Mouse (Mus musculus) left cerebral cortex, postnatal 14 days (tissue): Measurements from ENCODE around the gene Pla2r1. TPM values are rescaled to one million over a fixed set of nuclear protein-coding genes. Genes with fewer than 3 reads are reported as not detected.
A peak's percentile ranks its signal among the peaks of the same experiment; 100 is the strongest.

Experiments used
- DNase-seq, 2 experiments: peaks; one replicate each; pipeline ENCODE4 v3.0.0; 2021 to 2022; ENCODE audit warnings: low spot score in 2 of 2, mixed read lengths in 1 of 2
- intact Hi-C: fragments of 180-260 bp; cut with DNase I; formaldehyde crosslinking; loops from one replicate; pipeline ENCODE4 v1.15.1; 2025
- total RNA-seq, 2 experiments: library from RNA; stranded (reverse); gene quantifications; 2 replicates each; pipeline ENCODE4 v1.2.3; 2021

The Pla2r1 gene
- total RNA-seq, 2 experiments from 2014 or later, result 0.46 to 0.66 TPM

DNA sequence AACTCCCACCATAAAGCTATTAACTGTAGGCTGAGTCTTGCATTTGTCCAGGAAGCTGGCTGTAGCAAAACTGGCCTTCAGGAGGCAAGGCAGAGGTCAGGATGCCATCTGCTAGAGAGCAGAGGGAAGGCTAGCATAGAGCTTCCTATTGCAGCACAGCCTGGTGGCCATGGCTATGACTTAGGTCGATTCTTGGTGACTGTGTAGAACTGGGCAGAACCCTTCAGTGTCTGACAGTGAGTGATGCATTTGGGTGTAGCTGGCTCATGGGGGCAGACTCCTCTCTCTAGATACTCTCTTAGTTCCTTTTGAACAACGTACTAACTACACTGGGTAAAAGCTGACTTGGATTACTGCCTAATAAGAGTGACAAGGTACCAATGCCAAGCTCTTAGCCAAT, 48.0 kb downstream of the Pla2r1 start:
- no peak for DNase-seq
- intact Hi-C loops, result no loop called here

DNA sequence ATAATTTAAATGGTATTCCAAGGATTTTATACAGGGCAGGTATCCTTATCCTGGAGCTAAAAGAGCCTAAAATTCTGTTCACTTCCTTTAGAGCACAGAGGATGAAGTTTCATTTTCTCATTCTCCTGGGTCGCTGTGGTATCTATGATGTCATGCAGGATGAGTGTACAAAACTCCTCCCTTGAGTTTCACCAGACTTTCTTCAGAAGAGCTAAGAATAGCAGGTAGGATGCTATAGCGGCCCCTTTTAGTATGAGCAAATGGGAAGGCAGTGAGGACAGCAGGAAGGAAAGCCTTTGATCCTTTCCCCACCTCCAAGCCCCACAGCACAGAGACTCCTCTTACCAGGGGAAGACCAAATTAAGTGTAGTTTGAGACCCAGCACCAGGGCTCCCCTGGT, 48.4 kb downstream of the Pla2r1 start:
- intact Hi-C loops, result no loop called here
- DNase-seq, result no peak

DNA sequence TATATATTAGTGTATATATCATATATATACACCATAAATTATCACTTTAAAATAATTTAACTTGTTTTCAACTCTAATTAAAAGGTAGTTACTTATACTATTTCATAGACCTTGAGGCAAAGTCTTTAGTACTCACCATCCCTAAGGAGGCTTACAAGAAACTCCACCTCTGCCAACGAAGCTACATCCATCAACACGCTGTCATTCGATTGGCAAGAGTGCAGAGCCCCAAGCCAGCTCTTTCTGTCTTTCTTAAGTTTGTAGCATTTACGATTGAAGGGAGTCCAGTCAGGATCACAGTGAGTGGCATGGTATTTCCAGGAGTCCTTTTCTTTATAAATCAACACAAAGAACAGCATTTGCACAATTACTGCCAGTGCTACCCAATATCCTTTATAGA, 49.1 kb downstream of the Pla2r1 start:
- no peak for DNase-seq
- intact Hi-C loops, result no loop called here

DNA sequence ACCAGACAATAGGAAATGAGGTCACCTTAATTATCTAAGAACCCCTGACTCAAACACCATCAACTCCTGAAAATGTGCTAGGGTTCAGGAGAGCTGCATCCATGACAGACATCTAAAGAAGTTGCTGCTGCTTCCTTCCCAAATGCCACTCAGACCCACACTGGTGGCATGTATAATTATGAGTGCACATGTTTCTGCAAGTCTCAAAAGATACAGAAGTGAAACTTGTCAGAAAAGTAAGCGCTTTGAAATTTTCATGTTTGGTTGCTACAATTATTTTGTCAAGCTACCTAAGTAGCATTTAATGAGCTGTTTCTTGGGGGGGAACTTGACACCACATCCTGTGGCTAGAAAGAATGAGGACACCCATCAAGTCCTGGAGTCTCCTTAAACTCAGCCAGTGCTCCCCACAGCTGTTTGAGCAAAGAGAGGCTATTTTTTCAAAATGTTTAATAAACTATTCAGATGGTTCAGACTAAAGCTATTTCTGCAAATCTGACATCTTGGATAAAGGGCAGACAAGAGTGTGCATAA, 52.5 kb downstream of the Pla2r1 start:
- DNase-seq, result no peak
- intact Hi-C loops, result no loop called here

DNA sequence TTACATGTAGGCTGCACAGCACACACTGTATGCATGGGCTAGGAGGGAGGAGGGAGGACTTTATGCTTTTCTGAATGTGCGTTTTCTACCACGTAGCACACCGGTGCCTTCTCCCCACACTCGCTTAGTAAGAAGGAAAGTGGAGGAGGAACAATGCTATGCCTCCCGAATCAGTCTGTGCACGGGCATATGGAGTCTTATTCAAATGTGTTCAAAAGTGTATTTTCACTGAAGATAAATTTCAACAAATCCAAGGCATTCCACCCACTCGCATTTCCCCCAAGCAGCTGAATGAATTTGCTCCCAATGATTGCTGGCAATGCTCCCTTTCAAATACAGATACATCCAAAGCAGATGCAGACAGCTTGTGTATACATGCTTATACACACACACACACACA, 73.2 kb downstream of the Pla2r1 start:
- peak; percentile 35 to 54 for DNase-seq
- intact Hi-C loops, result no loop called here

DNA sequence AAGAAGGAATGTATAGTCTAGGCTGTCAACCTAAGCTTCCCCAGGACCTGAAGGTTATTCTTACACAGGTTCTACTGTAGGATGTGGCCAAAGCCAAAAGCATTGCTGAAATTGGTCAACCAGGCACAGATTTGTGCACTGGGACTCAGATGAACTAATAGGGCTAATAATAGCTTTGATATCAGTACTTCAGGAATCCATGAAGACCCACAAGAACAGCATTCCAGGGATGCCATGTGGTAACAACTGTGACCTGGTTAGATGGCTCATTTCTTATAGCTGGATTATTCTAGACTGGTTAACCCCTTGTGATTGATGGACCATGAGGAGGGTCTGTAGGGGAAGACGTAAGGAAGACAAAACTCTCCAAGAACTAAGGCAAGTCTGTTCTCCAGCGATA, 74.3 kb downstream of the Pla2r1 start:
- no peak for DNase-seq
- intact Hi-C loops, result no loop called here

DNA sequence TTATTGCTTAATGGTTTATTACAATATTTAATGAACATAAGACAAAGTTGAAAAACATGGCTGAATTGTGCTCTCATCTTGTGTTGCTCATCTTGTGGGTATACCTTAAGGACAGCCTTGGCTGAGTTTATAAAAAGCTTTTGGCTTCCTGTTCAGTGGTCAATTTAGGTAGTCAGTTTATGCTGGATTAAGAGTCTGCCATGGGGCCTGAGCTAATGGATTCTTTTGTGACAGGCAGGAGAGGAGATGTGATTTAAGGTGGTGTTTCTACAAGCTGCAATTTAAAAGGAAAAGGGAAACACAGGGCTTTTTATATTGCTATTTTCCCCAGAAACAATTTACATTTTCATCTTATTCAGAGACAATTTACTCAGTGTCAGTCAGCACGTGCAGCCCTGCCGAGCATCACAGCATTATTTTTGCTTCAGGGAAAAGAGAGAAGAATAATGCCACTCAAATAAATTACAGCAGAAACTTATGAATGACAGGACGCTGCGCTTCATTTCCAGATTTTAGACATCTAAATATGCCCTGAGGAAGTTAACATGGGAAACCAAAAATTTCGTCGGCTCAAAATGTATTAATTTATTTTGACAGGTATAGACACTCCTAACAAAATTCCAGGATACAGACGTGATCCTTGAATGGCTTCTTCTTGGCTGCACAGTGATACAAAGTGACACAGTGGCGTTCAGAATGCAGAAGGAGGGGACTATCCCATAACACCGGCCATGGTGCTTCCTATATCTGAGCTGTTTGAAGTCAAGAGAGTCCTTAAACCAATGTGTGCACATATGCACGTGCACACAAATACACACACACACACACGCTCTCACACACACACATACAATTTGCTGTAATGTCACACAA, 84.0 kb downstream of the Pla2r1 start:
- DNase-seq, result no peak

DNA sequence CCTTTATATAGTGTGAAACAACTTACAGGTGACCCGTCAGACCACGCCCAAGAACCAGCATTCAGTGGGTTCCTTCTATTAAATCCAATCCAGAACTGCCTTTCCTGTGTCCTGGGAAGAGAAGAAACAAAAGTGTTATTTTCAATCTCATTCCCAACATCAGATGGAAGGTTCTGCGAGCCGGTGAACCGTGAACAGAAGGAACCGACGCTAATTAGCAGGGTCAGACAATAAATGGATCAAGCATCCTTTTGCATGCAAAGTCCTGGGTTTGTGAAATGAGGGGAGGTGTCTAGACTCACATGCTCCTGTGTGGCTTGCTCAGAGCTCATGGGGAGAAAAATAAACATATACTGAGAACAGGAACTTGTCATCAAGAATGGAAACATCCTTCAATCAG, 100.7 kb downstream of the Pla2r1 start:
- no peak for DNase-seq
- intact Hi-C loops, result no loop called here

More for the DNA sequence above, 84.0 kb downstream of the Pla2r1 start:
- intact Hi-C loops, result no loop called here

DNA sequence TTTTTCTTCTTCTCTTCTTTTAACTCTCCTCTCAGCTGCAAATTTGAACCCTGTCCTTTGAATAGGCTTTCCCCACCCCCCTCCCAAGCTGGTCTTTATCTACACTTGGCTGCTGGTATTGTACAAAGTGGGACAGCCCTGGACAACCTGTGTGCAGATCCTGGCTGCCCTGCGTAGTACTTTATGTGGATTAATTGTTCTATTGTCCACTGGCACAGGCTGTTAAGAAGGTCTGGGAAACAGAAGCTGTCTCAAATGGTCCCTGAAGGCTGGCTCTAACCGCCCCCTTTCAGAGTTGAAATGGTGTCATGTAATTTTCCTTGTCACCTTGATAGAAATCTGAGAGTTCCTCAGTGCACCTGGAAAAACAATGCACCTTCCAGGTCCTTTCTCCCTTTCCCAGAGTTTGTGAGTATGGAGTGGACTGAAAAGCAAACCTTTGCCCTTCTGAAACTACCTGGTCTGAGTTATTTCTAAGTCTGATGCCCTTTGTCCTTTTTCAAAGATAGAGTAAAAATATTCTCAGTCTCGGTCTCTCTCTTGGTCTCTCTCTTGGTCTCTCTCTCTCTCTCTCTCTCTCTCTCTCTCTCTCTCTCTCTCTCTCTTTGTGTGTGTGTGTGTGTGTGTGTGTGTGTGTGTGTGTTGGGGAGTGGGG, 101.9 kb downstream of the Pla2r1 start:
- intact Hi-C loops, result no loop called here
- no peak for DNase-seq

DNA sequence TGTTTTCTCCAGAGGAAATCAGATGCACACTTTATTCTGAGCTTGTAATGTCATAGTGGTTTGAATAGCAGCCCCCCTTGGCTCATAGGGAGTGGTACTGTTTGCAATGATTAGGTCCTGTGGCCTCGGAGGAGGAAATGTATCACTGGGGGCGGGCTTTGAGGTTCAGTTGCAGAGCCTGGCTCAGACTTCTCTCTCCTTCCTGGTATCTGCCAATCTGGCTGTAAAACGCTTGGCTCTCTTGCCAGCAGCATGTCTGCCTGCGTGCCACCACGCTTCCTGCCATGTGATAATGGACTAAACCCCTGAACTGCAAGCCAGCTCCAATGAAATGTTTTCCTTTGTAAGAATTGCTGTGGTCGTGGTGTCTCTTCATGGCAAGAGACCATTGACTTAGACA, 103.4 kb downstream of the Pla2r1 start:
- intact Hi-C loops, result no loop called here
- DNase-seq, result no peak

DNA sequence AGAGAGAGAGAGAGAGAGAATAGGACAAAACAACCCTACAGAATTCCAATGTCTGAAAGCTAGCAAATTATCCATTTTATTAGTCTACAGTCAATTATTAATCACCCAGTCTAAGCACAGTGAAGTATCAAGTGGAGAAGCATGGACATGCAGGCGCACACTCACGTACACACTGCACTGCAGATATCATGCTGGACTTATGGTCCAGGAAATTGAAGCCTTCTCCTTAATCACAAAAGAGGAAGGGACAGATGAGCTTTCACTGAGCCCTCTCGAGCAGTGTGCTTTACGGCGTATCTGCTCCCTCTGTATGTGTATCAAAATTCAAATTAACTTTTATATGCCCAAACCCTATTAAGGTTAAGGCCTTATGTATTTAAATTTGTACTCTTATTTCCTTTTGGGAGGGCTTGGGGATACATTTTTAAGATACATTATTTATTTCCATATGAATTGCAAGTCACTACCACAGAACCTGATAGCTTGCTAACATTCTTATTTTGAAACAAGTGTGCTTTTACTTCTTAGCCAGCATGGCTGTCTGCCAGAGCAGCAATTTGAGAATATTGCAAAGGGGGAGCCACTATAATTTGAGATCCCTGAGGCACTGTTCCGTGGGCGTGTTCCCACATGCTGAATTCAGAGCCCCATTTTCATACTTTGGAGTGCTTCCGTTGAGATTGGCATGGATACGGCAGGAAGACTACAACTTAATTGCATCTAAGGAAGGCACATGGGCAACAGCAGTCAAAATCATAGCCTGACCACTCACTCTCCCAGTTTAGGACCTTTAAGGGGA, 108.2 kb downstream of the Pla2r1 start:
- intact Hi-C loops, result no loop called here
- peak; percentile 76 to 83 for DNase-seq

DNA sequence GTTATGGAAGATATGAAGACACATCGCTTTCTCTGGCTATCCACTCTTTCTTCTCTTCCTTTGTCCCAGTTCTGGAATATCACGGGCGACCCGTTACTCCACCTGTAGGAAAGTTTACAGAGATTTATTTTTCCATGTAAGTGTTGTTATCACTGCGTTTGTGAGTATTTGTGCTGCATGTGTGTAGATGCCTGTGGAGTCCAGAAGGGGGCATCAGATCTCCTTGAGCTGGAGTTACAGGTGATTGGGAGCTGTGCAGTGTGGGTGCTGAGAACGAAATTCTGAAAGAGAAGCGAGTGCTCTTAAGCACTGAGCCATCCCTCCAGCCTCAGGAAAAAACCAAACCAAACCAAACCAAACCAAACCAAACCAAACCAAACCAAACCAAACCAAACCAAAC, 109.8 kb downstream of the Pla2r1 start:
- intact Hi-C loops, result no loop called here
- no peak for DNase-seq

DNA sequence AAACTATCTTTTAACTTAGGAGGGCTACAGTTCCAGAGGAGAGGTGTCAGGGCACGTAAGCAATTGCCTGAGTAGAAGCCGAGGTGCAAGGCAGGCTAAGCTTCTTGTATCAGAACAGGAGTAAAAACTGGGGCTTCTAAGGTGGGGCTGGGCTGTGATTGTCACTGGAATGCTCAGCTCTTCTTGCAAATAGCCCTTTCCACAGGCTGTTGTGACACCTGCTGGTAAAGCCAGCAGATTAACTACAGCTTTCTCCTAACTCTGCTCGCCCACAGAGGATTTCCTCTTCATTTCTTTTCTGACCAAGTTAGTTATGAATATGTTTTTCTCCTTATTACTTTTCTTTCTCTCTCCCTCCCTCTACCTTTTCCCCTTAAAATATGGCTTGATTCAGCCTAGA, 111.2 kb downstream of the Pla2r1 start:
- DNase-seq, result peak in 1 of 2 experiments; percentile 10
- intact Hi-C loops, result no loop called here

DNA sequence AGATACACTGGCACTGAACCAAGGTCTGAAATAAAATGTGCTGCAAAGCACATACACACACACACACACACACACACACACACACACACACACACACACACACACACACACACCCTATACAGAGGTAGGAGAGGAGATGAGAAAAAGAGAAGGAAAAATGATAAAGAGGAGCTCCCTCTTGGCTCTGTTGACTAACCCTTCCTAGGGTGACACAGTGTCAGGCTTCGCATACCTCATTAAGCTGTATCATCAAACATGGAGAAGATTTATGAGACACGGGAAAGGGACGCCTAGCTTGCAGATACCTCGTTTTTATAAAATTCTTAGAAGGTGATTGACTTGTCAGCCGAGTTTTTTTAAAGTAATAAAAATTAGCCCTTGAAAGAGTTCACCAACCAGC, 116.3 kb downstream of the Pla2r1 start:
- no peak for DNase-seq
- intact Hi-C loops, result no loop called here

DNA sequence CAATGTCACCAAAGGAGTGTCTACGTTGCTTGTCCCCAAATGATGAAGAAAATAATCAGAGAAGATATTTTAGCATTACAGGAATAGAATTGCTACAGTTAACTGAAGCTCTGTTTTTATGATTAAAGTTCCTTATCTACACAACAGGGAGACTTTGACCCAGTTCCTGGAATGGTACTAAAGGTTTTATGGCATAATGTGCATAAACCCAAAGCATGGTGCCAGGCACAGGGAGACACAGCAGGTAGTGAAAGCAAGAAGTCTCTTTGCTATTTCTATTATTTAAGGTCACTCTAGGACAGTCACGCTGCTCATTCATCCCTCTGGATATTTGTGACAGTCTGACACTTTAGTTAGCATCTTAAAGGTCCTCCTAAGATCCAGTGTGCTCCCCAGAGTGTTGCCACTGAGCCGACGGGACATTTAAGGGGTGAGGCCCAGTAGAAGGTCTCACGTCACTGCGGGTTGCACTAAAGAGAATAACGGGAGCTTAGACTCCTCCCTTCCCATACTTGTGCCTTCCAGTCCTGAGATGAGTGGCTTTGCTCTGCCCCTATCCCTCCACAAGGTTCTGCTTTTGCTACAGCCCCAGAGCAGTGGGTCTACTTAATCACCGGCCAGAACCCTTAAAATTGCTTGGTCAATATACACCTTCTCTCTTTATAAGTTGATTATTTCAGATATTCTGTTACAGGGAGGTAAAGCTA, 122.6 kb downstream of the Pla2r1 start:
- no peak for DNase-seq
- intact Hi-C loops, result no loop called here

DNA sequence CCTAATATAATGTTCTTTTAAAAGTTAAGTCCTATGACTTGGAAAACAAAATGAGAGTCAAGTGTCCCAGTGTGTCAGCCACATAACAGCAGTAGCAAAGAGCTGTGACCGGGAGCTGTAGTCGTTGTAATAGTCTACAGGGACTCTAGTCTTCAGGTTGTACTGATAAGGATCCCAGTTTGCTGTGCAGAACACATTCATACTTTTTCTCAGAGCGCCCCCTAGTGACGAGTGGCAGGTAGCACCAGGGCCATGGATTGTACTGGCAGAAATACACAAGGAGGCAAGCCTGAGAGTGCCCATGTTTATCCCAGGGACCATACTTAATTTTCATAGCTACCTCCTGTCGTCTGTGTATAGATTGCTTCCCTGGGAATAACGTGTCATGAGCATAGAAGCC, 135.0 kb downstream of the Pla2r1 start:
- intact Hi-C loops, result loop anchor here (10.0 kb wide), 1 partner anchor 873 kb away; no protein-coding TSS in a partner anchor
- DNase-seq, result peak; percentile 80

DNA sequence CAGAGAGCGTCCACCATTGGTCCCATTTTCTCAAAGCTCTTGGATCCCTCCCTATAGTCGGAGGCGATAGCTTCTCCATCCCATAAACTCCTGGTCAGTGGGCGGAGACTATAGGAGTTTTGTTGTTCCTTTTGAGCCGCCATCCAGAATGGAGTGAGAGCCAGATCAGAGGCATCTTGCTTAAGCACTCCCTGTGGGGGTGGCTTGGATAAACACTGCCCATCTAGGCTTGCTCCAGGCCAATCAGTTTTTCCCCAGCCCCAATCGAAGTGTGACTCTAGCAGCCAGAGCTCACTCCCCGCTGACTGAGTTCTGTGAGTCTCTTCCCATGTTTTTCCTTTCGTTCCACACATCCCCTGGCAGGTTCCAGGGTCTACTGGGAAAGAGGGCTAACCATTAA, 138.8 kb downstream of the Pla2r1 start:
- intact Hi-C loops, result loop anchor here (10.0 kb wide), 1 partner anchor 870 kb away; no protein-coding TSS in a partner anchor

DNA sequence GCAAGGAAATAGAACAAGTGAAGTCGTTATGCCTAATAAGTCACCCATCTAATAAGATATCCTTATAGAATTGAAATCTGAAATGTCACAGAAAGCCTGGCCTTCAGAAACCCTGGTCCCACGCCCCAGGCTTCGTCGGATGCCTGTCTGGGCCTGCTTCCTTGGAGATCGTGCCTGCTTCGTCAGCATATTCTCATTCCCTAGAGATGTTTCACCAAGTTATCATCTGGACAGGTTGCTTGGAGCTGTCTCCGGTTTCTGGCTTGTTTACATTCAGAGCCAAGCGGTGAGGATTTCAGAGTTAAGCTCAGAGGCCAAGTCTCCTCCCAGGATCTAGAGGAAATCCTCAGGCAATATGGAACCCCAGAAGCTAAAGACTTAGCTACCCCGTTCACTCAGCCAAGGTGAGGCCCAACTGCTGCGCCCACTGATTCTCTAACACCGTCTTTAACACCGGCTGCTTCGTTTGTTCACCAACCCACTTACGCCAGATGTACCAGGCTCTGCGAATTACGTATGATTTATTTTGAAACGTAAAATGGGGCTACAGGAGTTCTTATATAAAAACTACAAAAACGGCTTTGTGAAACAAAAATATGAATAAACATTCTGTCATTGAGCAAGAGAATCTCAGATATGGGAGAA, 140.0 kb downstream of the Pla2r1 start:
- peak; percentile 7 to 58 for DNase-seq
- intact Hi-C loops, result loop anchor here (10.0 kb wide), 1 partner anchor 868 kb away; no protein-coding TSS in a partner anchor

More for the DNA sequence above, 138.8 kb downstream of the Pla2r1 start:
- no peak for DNase-seq

DNA sequence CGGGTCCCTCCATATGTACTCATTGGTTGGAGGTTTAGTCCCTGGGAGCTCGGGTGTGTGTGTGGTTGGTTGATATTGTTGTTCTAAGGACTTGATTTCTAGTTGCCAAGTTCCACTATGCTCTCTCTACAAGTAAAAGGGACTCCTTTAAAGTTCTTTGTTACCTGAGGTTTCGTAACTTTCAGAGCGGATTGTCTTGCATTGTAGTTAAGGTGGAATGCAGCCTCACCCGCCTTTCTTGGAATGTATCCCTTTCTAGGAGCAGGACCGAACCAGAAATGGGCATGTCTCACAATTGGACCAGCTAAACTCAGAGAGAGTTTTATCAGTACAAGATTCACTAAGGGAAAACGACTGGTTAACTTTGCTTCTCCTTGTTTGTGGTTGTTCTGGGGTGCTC, 141.9 kb downstream of the Pla2r1 start:
- DNase-seq, result no peak
- intact Hi-C loops, result loop anchor here (10.0 kb wide), 1 partner anchor 866 kb away; no protein-coding TSS in a partner anchor
